Mouse (Mus musculus): Measurements from ENCODE around the gene Oxct2b. TPM values are rescaled to one million over a fixed set of nuclear protein-coding genes. Genes with fewer than 3 reads are reported as not detected.

The Oxct2b gene
- total RNA-seq, 2 experiments from 2014 or later: 1.7 TPM; not detected in 1

Other genes with a start within 250 kb of the Oxct2b start
- 122 and 132 TPM in 2 replicates for gene Cap1, start 230.2 kb upstream of the Oxct2b start, total RNA-seq (2014; fragmentation: Nextera tagmentation)
- gene Cap1, start 230.2 kb upstream of the Oxct2b start, total RNA-seq (2017): 132 and 157 TPM in 2 replicates
- gene Mfsd2a, start 155.1 kb upstream of the Oxct2b start, total RNA-seq (2014; fragmentation: Nextera tagmentation): not detected in 2 replicates
- gene Mfsd2a, start 155.1 kb upstream of the Oxct2b start, total RNA-seq (2017): 1.5 TPM in 1 of 2 replicates, not detected in the other
- 1.5 and 4.4 TPM in 2 replicates for gene Mycl, start 120.6 kb upstream of the Oxct2b start, total RNA-seq (2014; fragmentation: Nextera tagmentation)
- gene Mycl, start 120.6 kb upstream of the Oxct2b start, total RNA-seq (2017): 0.21 and 0.78 TPM in 2 replicates
- 10.8 and 21.5 TPM in 2 replicates for gene Trit1, start 99.7 kb upstream of the Oxct2b start, total RNA-seq (2014; fragmentation: Nextera tagmentation)
- 20.4 and 20.7 TPM in 2 replicates for gene Trit1, start 99.7 kb upstream of the Oxct2b start, total RNA-seq (2017)
- not detected in 2 replicates for gene Bmp8b, start 11.1 kb upstream of the Oxct2b start, total RNA-seq (2014; fragmentation: Nextera tagmentation)
- 0.09 TPM in 1 of 2 replicates, not detected in the other for gene Bmp8b, start 11.1 kb upstream of the Oxct2b start, total RNA-seq (2017)
- gene Ppie, start 23.7 kb downstream of the Oxct2b start, total RNA-seq (2014; fragmentation: Nextera tagmentation): 56.2 and 64.7 TPM in 2 replicates
- gene Ppie, start 23.7 kb downstream of the Oxct2b start, total RNA-seq (2017): 70.2 and 75.5 TPM in 2 replicates
- not detected in 2 replicates for gene Hpcal4, start 67.0 kb downstream of the Oxct2b start, total RNA-seq (2014; fragmentation: Nextera tagmentation)
- not detected in 2 replicates for gene Hpcal4, start 67.0 kb downstream of the Oxct2b start, total RNA-seq (2017)
- gene Nt5c1a, start 85.2 kb downstream of the Oxct2b start, total RNA-seq (2014; fragmentation: Nextera tagmentation): not detected in 2 replicates
- gene Nt5c1a, start 85.2 kb downstream of the Oxct2b start, total RNA-seq (2017): not detected in 2 replicates
- not detected in 2 replicates for gene Heyl, start 117.3 kb downstream of the Oxct2b start, total RNA-seq (2014; fragmentation: Nextera tagmentation)
- not detected in 2 replicates for gene Heyl, start 117.3 kb downstream of the Oxct2b start, total RNA-seq (2017)
- 93.4 and 113 TPM in 2 replicates for gene Pabpc4, start 146.1 kb downstream of the Oxct2b start, total RNA-seq (2014; fragmentation: Nextera tagmentation)
- 110 and 112 TPM in 2 replicates for gene Pabpc4, start 146.1 kb downstream of the Oxct2b start, total RNA-seq (2017)
- not detected in 2 replicates for gene Oxct2a, start 207.4 kb downstream of the Oxct2b start, total RNA-seq (2014; fragmentation: Nextera tagmentation)
- gene Oxct2a, start 207.4 kb downstream of the Oxct2b start, total RNA-seq (2017): not detected in 2 replicates
- gene Bmp8a, start 227.0 kb downstream of the Oxct2b start, total RNA-seq (2014; fragmentation: Nextera tagmentation): not detected in 2 replicates
- gene Bmp8a, start 227.0 kb downstream of the Oxct2b start, total RNA-seq (2017): 0.30 TPM in 1 of 2 replicates, not detected in the other

Measured in granulocyte monocyte progenitor cell, adult 5-6 weeks (primary cell).